Mouse (Mus musculus): Measurements from ENCODE around the gene Rassf8. TPM values are rescaled to one million over a fixed set of nuclear protein-coding genes. Genes with fewer than 3 reads are reported as not detected.

Rassf8 gene
- total RNA-seq, 2 experiments from 2014 or later = 18.9 to 24.7 TPM

DNA sequence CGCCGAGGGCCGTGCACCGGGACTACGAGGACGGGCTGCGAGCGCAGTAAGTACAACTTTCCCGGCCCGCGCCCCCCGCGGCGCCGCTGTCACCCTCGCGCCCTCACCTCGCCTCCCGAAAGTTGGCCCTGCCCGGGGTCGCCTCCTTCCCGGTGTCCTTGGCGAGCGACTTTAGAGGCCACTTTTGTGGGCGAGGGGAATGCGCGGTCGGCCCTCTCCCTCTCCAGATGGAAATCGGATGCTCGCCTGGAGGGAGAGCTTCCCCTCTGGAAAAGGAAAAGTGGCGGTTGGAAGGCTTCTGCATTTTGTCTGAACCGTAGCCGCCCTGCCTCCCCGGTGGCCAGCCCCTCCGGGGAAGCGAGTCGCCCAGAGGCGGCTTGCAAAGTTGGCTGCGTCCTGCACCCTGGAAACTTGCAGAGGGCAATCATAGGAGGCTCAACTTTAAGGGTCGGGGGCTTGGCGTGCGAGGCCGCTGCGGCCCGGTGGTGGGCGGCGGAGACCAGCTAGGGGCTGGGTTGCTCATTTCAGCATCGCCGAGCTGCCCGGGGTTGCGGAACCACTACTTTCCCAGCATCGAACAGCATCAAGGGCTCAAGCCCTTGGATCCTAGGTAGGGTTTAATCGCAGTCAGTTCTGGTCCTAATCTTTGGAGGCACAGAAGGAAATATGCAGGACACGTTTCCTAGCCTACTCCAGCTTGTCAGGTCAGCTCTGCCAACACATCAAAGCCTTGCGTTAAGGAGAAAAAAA is 548 bp downstream of the Rassf8 start:
- peak in 1 of 2 experiments; percentile 30 for DNase-seq (ENCODE audit: low spot score in 2 of 2)
- intact Hi-C loops (cut with DNase I) = loop anchor here (5.0 to 10.0 kb wide), 2 partner anchors 60 to 528 kb away; no protein-coding TSS in a partner anchor

DNA sequence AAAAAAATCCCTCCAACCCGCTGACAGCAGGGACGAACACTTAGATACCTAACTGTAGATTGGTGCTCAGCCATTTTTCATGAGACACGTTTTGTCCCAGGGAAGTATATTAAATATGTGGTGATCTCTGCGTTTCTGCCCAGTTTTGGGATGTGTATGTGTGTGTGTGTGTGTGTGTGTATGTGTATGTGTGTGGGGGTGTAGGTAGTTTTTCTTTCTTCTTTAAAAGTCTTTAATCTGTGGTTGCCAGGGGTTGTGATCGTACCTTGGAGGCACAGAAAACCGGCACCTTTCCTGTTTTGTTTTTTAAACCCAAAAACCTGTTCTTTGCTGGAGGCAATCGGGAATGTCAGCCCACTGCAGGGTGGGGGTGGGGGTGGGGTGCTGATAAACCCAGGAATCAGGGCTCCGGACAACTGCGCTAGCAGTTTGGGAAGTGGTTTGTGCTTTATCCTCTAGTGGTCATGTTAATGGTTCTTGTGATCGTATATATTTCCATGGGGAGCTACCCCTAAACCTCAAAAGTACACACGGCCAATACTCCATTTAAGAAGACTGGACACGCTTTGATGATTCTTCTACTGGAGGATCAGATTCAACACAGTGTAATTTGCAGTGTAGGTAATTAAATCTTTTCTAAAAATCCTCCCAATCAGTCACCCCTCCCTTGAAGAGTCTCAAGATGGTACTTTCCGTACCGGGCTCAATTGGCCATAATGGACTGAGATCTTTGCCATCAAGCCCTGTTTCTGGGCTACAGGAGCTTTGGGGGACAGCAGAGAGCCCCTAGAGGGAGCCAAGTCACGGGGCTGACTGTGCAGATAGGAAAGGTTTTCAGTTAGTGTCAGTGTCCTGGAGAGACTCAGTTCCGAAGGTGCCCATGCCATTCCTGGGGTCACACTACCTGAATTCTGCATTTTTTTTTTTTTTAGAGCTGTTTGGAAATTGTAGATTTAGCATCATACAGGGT is 1.4 kb downstream of the Rassf8 start:
- no peak for DNase-seq (ENCODE audit: low spot score in 2 of 2)
- intact Hi-C loops (cut with DNase I) = loop anchor here (5.0 to 10.0 kb wide), 2 partner anchors 61 to 527 kb away; no protein-coding TSS in a partner anchor

DNA sequence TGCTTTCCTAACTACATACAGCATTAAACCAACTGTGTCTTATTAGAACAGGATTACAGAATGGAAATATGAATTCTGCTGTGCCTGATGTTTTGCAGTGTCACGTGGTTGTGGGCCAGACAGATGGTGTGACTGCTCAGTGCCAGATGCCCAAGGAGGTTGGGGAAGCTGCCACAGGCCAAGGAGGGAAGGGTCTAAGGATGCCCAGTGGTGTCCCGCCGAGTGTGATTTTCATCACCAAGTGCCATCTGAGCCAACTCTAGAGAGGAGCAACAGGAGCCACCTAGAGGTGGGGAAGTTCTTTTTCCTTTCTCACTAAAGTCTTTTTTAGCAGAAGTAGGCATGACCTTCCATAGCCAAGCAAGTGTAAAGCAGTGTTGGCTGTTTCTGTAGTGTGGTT is 3.8 kb downstream of the Rassf8 start:
- intact Hi-C loops (cut with DNase I) = loop anchor here (10.0 kb wide), 1 partner anchor 494 kb away; no protein-coding TSS in a partner anchor
- no peak for DNase-seq (ENCODE audit: low spot score in 2 of 2)

DNA sequence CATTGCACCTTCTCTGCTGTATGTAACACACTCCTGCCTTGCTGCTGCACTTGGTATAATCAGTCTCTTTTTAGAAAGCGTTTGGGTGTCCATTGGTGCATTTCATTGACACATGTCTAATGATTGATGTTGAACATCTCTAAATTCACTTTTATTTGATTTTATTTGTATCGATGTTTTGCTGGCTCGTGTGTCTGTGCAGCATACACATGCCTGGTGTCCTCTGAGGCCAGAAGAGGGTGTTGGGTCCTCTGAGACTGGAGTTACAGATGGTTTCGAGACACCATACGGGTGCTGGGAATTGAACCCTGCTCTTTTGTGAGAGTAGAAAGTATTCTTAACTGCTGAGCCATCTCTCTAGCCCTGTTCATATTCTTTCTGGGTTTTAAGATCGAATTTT is 6.7 kb downstream of the Rassf8 start:
- intact Hi-C loops (cut with DNase I) = loop anchor here (10.0 kb wide), 1 partner anchor 492 kb away; no protein-coding TSS in a partner anchor
- no peak for DNase-seq (ENCODE audit: low spot score in 2 of 2)

DNA sequence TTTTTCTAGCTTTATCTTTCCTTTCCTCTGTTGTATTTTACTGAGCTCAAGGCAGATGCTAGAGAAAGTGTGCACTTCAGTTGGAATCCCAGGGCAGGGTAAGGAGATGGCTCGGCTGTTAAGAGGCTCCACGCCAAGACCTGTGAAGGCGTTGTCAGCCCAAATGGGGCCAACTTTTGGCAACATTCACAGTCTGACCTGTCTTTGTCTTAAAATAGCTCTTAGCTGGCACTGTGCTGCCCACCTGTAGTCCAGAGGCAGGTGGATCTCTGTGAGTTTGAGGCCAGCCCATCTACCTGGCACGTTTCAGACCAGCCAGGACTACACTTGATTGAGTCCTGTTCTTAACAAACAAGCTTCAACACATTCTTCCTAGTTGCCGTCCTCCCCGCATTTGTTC is 7.9 kb downstream of the Rassf8 start:
- no peak for DNase-seq (ENCODE audit: low spot score in 2 of 2)
- intact Hi-C loops (cut with DNase I) = loop anchor here (10.0 kb wide), 1 partner anchor 490 kb away; no protein-coding TSS in a partner anchor

DNA sequence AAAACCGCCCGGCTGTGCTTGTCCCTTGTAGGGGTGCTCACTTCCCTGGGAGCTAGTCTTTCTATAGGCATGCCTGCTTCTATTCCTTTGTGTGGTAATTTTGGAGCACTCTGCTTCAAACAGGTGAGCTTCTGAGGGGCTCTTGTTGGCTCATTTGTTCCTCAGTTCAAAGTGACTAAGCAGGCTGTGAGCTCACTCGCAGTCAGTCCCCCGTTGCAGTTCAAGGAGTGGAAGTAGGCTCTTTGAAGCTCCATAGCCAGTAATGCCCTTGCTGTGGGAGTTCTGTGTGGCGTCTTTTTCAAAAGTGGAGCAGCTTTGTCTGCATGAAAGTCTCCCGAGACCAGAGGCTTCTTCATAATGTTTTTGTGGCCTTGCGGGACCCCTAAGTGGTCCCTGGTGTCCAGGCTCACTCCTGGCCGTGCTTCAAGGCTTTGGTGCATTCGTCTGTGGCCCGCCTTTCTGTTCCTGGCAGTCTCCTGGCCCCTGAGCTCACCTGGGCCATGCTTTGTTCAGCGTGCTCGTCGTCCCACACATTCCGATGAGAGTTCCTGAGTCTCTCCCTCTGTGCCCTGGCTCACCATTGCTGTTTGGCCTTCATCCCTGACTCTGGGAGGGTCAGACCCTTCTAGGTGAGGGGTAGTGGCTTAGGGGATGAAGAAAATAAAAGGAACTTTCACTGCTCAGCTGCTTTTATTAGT is 9.5 kb downstream of the Rassf8 start:
- no peak for DNase-seq (ENCODE audit: low spot score in 2 of 2)
- intact Hi-C loops (cut with DNase I) = loop anchor here (10.0 kb wide), 1 partner anchor 489 kb away; no protein-coding TSS in a partner anchor

DNA sequence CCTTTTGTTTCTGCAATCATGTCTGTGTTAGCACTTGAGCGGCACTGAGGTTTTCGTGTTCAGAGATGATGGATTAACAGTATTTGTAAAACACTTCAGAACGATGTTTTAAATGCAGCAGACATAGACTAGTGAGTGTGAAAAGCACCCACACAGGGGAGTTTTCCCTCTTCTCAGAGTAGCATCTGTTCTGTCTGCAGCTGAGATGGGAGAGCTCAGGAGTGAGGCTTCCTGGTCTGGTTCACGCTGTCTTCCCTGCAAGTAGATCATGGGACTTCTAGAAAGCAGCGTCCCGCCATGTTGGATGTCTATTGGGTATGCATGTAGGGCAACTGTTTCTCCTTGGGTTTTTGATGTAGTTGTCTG is 10.1 kb downstream of the Rassf8 start:
- intact Hi-C loops (cut with DNase I) = loop anchor here (10.0 kb wide), 1 partner anchor 488 kb away; no protein-coding TSS in a partner anchor

DNA sequence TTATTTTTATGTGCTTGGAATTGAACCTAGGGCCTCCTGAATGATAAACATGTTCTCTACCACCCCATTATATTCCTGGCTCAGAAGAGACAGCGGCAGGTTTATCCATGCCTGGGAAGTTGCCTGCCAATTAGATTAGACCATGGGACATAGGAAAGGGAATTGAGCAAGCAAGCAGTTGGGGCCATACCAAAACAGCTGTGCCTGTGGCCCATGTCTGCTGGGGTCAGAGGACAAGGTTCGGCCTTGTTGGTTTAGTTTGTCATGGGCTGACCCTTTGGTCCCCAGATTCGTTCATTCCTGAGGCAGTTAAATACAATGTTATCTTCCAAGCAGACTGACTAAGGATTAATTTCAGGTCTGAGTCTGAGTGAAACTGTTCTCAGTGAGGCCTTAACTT is 10.8 kb downstream of the Rassf8 start:
- DNase-seq (ENCODE audit: low spot score in 2 of 2) = no peak
- intact Hi-C loops (cut with DNase I) = loop anchor here (10.0 kb wide), 1 partner anchor 487 kb away; no protein-coding TSS in a partner anchor

More for the DNA sequence above, 10.1 kb downstream of the Rassf8 start:
- DNase-seq (ENCODE audit: low spot score in 2 of 2) = no peak

DNA sequence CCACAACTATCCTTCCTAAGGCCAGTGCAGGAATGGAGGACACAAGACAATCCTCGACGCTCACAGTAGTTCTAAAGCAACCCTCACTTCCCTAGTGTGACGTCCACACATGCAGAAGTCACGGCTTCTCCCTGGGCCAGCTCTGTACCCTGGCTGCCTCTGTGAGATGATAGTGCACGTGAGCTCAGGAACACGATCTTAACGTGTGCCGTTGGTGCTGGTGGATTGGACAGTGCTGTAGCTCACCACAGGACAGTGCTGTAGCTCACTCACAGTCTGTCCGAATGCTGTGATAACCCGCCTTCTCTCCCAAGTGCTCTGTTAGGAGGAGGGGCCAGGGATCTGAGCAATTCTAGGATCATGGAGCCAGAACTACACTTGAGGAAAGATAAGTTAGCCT is 12.1 kb downstream of the Rassf8 start:
- intact Hi-C loops (cut with DNase I) = loop anchor here (10.0 kb wide), 1 partner anchor 486 kb away; no protein-coding TSS in a partner anchor
- no peak for DNase-seq (ENCODE audit: low spot score in 2 of 2)

DNA sequence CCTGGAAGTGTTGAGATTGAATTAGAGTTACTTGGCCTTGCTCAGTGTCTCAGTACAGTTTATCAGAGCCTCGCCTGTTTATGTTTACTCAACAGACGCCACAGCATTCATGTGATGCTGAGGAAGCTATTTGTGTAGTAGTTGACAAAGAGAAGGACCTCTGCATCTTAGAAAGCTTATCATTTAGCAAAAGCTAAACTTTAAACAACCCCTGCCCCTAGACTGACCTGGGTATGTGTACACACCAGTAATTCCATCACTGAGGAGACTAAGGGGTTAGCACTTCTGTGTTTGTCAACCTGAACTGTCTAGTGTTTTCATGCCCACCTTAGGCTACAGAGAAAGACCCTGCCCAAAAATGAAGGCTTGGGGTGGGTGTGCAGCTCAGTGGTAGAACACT is 12.9 kb downstream of the Rassf8 start:
- DNase-seq (ENCODE audit: low spot score in 2 of 2) = no peak
- intact Hi-C loops (cut with DNase I) = loop anchor here (10.0 kb wide), 1 partner anchor 485 kb away; no protein-coding TSS in a partner anchor

DNA sequence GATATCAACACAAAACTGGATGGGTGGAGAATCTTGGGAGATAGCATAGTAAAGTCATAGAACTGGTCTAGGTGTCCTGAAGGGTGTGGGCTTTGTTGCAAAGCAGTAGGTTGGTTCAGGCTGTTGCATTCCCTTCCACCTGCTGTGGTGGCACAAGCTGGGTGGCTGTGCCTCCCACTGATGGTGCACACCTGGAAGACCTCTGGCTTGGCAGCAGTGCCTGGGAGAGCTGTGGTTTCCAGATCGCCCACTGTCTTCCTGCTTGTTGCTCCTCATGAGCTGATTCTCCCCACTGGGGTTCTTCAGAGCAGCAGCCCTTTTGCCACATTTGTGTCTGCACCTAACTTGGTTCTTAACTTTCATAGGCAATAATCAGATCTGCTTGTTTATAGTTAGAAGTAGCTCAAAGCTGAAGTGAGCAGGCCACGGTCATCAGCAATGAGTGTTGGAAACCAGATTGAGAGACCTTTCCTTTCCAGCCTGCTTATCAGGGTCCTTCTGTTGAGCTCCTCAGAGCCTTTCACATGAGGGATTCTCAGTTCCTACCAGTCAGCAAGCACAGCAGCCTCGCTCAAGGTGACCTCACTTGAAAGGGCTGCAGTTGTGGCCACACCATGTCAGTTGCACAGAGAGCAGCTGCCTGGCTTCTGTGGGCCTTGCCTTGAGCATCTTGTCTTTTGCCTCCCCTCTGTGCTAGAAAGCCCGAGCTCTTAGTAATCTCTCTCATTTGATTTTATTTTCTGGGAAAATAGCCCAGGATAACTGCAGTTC is 13.9 kb downstream of the Rassf8 start:
- intact Hi-C loops (cut with DNase I) = no loop called here
- DNase-seq (ENCODE audit: low spot score in 2 of 2) = no peak

DNA sequence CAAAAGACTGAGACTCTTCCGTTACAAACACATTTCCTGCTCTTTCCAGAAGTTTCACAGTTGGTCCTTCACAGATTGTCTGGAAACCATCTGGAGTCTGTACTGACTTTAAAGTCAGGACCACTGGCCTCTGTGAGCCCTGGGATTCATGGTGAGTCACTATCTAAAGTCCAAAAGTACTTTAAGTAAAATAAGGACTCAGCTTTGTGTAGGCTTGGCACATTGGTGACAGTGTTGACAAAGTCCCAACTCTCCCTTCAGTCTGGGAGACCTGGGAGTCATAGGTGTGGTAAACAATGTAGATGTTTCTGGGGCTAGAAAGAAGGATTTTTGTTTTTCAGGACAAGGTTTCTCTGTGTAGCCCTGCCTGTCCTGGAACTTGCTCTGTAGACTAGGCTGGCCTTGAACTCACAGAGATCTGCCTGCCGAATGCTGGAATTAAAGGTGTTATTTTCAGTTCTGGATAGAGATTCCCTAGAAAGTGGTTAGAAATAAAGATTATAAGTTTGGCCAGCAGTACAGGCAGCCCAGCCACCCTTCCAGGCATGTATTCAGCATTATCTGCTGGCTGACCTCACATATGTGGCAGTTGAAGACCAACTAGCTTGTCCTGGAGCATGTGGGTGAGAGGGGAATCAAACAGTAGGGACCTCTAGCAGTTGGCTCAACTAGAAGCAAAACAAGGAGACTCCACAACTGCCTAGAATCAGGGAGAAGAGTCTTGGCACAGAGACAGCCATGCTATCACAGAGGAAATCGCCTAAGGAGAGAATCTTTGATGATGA is 14.8 kb downstream of the Rassf8 start:
- no peak for DNase-seq (ENCODE audit: low spot score in 2 of 2)
- intact Hi-C loops (cut with DNase I) = no loop called here

DNA sequence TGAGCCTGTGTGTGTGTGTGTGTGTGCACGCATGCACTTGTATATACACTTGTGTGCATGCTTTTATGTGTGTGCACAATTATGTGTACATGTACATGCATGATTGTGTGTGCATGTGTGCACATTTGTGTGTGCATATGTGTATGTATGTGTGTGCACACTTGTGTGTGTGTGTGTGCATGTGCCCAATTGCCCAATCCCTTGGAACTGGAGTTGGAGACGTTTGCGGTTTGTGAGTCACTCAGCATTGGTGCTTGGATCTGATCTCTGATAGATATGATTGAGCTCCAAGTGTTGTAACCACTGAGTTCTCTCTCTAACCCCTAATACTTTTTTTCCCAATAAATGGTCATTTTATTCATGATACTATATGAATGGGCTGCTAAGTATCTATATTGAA is 15.5 kb downstream of the Rassf8 start:
- intact Hi-C loops (cut with DNase I) = no loop called here
- DNase-seq (ENCODE audit: low spot score in 2 of 2) = no peak

DNA sequence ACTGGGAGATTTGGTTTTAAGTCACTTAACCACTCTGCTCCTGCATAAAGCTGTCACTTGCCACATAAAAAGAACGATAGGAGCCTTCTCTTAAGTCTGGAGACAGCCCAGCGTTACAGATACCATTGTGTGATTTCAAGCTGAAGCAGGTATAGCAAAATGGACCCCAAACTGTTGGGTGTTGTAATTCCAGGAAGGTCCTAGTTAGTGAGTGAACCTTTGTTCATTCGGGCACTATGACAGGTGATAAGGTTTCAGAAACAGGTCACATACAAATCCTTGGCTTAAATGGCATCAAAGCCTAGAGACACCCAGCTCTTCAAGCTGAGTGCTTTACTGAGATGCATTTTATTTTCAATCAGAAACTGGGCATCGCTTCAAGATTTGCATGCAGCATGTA is 16.5 kb downstream of the Rassf8 start:
- intact Hi-C loops (cut with DNase I) = no loop called here

DNA sequence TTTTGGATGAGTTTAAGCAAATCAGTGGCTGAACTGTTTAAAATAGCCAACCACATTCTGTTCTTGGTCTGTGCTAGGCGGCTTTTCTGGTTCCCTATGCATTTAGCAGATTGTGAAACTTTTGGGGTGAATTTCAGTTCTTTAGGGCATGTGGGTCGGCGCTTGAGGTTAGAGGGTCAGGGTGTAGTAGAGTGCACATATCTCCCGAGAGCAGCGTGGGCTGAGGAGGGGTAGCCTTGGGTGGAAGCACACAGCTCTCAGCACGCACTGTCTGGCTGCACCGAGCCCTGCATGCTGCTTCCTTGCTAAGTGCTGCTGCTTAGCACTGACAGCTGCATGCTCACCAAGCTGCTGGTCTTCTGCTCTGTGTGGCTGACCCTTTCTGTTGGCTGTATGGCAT is 18.5 kb downstream of the Rassf8 start:
- DNase-seq (ENCODE audit: low spot score in 2 of 2) = no peak
- intact Hi-C loops (cut with DNase I) = no loop called here

More for the DNA sequence above, 16.5 kb downstream of the Rassf8 start:
- DNase-seq (ENCODE audit: low spot score in 2 of 2) = no peak

DNA sequence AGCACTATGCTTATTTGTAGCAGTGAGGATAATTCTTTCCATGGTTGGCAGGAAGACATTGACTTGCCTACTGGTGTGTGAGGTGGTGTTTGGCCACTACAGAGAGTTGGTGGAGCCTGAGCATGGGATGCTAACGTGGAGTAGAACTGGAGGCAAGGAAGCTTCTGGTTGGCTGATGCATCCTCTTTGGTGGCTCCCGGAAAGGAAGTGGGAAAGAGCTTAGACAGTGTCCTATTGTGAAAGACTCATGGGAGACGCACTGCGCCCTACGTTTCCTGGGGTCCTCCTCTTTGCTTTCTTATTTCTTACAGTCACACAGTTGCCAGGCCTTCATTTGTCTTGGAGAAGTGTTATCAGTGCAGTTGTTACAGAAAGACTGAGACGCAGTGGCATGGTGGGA is 20.4 kb downstream of the Rassf8 start:
- no peak for DNase-seq (ENCODE audit: low spot score in 2 of 2)
- intact Hi-C loops (cut with DNase I) = no loop called here

DNA sequence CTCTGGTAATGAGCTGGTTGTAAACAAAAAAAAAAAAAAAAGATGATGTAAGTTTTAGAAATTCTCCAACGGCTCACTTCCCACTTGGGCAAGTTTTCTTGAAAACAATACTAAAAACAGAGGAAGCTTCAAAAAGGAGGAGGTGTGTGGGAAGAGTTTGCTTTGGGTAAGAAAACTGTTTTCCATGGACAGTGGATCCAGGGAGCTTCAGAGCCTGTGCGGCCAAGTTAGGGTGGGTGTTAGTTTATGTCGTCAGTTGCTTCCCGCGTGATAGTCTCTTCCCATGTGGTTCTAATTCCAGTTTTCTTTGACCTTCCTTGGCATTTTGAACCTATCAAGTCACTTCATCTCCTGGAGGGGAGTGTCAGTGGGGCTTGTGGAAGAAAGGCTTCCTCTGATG is 21.1 kb downstream of the Rassf8 start:
- no peak for DNase-seq (ENCODE audit: low spot score in 2 of 2)
- intact Hi-C loops (cut with DNase I) = no loop called here

DNA sequence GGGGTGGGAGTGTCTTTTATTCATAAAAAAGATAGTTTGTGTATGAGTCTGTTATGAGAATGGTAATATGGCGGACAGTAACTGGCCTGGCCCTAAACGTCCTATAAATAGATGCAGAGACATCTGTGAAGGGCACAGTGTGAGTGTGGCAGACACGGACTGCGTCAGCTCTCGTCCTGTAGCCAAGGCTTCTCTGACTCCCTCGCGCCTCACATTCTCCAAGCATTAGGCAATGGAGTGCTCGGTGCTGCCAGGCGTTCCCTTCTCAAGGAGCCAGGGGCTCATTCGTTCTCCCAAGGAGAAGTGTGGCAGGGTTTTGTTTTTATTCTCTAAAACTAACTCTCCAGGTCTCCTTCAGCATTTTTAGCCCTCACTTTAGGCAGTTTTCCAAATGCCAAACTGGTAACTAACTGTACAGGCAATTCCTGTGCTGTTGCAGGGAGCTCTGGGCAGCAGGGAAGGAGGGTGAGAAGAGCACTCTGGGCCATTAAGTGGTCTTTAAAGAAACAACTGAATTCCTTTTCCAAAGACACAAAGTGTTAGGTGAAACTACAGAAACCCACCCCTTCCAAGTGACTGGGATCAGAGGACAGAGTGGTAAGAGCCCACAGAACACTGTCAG is 22.2 kb downstream of the Rassf8 start:
- intact Hi-C loops (cut with DNase I) = no loop called here
- no peak for DNase-seq (ENCODE audit: low spot score in 2 of 2)

Data from left cerebral cortex, postnatal 36 days (tissue).